Mouse (Mus musculus) gastrocnemius, adult 8-10 months (tissue): Measurements from ENCODE around the gene Gm12666. TPM values are rescaled to one million over a fixed set of nuclear protein-coding genes. Genes with fewer than 3 reads are reported as not detected.
"Not testable (repeated sequence)": the region's sequence is repeated elsewhere in the genome, so short reads cannot be mapped to it uniquely, and the experiment has no call there.

Experiments
- DNase-seq, 2 experiments: peaks; one replicate each; pipeline ENCODE4 v3.0.0; 2022; ENCODE audit warnings: low spot score in 2 of 2
- total RNA-seq, 4 experiments: library from RNA; stranded (reverse); gene quantifications; 2 replicates each; pipeline ENCODE4 v1.2.4; 2022

Gene Gm12666
- 1 to 10 TPM in 1 of 4 experiments, under 1 TPM in 1, not detected in 2; 0.76 to 1.7 TPM for total RNA-seq

- not testable (repeated sequence) for DNase-seq
These were observed at the start of gene Gm12666 for GRCm38 (mm10) chr4:92191649-92192048. Gene Gm12666 (minus strand): TSS chr4:92191749.

GRCm38 (mm10) chr4:92226326-92226725 is 34.8 kb upstream of the Gm12666 start:
- no peak for DNase-seq

GRCm38 (mm10) chr4:92216286-92216685 is 24.7 kb upstream of the Gm12666 start:
- no peak for DNase-seq

- no peak for DNase-seq
These were observed 38.9 kb downstream of the Gm12666 start for GRCm38 (mm10) chr4:92152646-92153045.

- DNase-seq = no peak
These were observed 44.4 kb downstream of the Gm12666 start, which contains the start of gene Izumo3 for GRCm38 (mm10) chr4:92147134-92147533. Gene Izumo3 (minus strand): TSS chr4:92147234.

Other genes with a start within 250 kb of the Gm12666 start
- not detected for gene Izumo3, start 44.5 kb downstream of the Gm12666 start, total RNA-seq